Mouse (Mus musculus) brain, embryonic 18.5 days (tissue): ENCODE data around the gene Lrig3.

Experiments
- DNase-seq: peaks from one replicate; pipeline ENCODE4 v3.0.0-alpha.2; 2012; ENCODE audit warnings: low read depth, low spot score

Lrig3 gene

DNA sequence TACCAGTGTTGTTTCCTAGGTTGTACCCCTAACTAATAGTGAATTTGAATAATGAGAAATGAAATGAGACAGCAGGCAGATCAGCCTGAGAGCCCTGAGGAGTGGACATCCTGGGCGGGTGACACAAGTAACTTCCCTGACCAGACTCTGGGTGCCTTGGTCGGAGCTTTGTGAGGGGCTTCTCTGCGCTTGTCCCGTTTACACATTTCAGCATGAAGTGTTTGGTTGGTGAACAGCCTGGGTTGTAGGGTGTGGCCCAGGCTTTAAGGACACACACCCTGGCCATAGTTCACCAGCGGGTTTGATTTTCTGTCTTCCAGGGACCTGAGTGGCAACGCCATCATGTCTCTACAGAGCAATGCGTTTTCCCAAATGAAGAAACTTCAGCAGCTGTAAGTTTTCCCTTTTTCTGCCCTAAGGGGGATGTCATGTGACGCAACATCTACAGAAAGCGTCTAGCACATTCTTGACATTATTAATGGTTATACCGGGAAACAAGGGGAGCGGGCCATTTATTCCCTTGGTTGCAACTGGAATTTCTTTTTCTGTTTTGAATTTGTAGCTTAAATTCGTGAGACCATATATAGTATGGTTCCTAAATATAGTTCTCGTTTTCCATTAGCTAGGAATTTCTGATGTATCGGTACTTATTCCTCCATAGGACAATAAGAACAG, 36.2 kb downstream of the Lrig3 start:
- DNase-seq: no peak

DNA sequence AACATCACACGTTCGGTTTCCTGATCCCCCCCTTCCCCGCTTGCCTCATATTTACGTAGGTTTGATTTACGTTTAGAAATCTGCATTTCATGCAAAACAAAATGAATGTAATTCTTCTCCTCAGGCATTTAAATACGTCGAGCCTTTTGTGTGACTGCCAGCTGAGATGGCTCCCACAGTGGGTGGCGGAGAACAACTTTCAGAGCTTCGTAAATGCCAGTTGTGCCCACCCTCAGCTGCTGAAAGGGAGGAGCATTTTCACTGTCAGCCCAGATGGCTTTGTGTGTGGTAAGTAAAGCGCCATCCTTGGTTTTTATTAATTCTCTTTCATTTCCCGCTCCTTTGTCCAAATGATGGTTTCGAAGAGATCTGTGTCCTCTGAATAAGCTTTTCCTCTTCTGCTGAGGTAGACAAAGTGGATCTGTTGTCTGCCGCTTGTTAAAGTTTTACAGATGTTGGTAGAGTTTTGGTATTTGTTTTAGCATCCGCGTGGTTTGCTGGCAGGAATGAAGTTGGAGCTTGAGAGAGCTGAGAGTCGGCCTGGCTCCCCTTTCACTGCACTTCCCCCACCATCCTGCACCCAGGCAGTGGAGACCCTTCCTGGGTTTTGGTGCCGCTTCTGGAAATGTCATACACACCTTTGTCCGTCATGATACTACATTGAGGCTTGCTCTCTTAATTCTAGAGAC, 37.0 kb downstream of the Lrig3 start:
- no peak for DNase-seq

DNA sequence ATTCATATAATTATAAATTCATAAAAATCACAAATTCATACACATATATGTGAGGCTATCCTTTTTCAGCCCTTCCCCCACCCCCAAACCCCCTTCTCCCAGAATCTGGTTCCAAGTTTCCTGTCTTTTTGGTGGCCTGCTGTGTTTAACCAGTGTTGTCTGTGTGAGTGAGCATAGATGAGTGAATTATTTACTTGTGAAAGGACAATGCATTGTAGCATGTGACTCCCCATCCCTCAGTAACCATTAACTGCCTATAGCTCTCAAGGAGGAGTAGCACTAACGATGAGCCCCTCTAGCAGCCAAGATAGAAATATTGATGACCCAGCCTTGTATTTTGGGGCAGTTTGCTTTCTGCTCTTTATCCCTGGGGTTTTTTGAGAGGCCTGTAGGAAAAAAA, 37.9 kb downstream of the Lrig3 start:
- no peak for DNase-seq

DNA sequence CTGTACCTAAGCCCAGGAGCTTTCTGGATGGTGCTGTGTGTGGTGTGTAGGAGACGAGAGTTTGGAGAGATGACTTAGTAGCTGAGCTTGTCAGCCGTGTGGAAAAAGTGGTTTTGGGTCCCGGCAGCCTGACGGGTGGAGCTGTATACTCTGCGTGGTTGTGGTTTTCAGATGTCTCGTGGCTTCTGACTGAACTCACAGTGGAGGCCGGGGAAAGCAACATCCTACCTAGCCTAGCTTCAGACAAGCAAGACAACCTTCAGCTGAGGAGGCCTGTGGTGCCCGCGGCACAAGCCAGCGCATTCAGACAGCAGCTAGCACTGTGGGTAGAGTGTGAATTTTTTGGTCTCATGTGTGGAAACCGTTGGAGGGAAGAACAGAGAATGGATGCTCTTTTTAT, 47.7 kb downstream of the Lrig3 start:
- DNase-seq: no peak

DNA sequence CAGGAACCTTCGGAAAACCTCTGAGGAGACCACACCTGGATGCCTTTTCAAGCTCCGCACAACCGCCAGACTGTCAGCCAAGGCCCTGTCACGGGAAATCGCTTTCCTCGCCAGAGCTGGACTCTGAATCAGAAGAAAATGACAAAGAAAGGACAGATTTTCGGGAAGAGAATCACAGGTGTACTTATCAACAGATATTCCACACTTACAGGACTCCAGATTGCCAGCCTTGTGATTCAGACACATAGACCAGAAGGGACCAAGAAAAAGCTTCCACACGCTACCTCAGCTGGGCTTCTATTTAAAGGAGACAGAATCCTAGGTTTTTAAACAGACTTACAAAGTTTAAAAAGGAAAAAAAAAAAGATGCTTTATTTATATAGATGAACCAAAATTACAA, 48.7 kb downstream of the Lrig3 start:
- no peak for DNase-seq

DNA sequence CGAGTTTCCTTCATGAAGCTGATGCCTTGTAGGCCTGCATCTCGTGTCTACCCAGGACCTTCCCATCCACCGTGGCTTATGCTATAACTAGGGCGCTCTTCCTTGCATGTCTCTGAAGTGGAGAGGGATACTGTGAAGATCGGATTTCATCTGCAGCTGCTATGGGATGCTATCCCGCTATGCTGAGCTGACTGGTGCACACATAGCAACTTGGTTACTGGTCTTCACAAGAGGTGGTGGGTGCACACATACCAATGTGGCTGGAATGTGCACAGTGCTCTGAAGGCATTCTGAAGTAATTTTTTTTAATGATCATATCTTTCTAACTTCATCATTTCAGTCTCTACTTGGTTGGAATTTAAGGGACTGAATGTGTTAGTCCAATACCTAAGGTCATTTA, 49.7 kb downstream of the Lrig3 start:
- no peak for DNase-seq

DNA sequence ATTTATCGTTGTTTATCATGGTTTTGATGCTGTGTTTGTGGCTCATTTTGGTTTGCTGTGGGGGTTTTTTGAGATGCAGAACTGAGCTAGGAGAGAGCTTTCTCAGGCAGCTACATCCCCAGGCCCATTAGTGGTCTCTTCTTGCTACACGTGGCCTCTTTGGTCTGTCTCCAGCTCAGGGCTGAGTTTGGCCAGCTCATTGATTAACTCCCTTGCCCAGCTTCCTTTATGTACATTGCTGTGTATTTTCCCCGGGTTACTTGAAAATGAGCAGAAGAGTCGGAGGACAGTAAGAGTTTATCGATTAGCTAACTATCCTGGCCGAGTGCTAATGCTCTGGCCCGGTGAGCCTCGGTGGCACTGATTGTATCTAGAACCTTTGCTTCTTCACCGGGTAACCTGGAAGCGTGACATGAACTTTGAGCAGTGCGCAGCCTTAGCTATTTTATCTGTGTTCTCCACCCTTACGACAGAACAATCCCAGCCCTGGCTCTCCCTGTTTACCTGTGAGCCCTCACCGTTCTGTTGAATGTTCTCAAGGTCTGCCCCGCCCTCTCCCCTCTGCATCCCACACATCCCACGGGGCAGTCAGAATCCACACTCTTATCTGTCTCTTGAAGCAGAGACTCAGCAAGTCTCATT, 53.5 kb downstream of the Lrig3 start:
- no peak for DNase-seq

DNA sequence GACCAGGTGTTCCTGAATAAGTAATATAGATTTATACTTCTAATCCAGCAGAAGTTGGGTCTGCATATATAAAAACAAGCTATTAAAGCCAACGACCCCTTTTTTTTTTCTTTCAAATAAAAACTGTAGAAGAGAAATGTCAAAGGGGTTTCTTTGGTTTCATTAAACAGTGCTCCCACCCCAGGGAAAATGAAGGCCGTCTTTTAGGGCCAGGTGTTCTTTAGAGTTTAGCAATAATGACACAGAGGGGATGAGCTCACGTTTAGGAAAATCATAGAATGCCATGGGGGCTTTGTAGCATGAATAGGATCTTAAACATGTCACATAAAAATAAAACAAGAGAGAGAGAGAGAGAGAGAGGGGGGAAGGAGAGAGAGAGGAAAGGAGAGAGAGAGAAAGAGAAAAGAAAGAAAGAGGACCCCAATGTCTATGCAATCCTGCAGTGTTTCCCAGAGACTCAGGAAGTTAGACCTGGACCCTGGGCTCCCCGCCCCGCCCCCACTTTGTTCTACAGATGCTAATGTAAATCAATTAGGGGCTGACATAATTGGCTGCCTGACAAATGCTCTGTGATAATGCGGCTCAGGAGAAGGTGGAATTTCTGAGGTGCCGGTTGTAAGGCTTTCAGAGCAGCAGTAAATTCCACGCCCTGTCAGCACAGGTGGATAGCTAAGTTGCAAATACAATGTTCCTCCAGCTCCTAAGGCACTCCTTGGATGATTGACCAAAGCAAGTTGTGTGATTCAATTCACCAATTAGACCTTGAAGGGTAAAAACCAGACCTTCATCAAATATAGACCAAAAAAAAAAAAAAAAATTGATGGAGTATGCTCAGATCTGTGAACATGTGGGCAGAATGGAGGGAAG, 62.8 kb downstream of the Lrig3 start:
- DNase-seq: no peak

DNA sequence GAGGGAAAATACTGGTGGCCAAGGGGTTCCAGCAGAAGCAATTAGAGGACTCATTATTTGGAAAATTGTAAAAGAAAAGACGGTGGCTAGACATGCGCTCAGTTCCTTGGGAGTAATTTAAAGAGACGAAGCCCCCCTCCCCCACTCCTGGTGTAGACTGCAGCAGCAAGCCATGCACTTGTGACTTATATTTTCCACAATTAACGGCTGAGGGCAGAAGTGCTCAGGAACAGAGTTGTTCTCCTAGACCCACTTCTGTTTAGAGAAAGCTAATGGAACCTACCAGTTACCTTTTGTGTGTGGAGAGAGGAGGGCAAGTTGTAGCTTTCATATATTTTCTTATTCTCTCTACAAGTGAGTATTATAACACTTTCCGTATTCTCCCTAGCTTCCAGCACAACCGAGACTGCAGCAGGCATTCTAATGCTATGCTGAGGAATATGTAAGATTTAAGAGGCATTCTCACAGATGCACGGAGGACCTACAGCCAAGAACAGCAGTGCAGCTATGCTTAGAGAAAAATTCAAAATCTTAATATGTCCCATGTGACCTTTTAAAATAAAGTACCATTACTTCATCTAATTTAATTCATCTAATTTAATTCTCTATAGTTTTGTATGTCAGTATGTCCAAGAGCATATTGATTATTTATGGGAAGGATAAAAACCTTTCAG, 63.6 kb downstream of the Lrig3 start:
- no peak for DNase-seq

DNA sequence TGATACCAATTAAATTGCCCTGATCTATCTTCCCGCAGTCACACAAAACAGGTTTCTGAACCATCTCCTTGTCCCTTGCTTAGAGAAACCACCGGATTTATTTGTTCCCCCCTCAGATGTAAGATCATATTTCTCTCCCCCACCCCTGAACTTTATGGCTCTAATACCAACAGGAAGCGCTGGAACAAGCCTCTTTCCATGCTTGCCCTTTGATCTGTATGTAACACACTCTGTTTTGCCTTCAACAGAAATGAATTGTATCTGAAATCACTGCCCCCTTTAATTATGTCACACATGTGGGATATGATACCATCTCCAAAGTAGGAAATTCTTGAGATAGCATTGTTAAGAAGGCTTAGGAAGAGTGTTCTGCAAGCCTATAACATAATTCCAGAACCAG, 90.9 kb downstream of the Lrig3 start:
- no peak for DNase-seq

DNA sequence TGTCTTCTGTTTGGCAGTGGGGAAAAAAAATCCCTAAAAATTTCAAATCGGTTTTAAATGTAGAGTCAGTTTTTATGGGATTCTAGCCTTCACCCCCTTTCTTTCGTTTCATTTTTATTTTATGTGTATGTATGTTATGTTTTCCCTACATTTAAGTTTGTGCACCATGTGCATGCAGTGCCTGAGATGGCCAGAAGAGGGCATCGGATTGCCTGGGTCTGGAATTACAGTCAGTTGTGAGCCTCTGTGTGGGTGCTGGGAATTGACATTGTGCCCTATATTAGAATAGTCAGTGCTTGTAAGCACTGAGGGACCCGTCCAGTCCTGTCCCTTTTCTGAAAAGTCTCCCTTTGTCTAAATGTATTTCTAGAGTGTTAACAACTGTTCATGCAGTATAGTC, 96.8 kb downstream of the Lrig3 start:
- no peak for DNase-seq
